Mouse (Mus musculus) embryonic fibroblast, embryonic 13.5 days (primary cell): ENCODE results near the gene Banp. TPM values are rescaled to one million over a fixed set of nuclear protein-coding genes. Genes with fewer than 3 reads are reported as not detected.

Experiments
- H3K27ac ChIP-seq: 2 replicates; pipeline ENCODE4 v1.5.1; 2012; ENCODE audit warnings: low read length, control low read depth, inconsistent platforms; ENCODE audit not compliant: insufficient read depth
- H3K4me1 ChIP-seq: 2 replicates; pipeline ENCODE4 v1.6.1; 2011; ENCODE audit warnings: low read length; ENCODE audit not compliant: control insufficient read depth, insufficient read depth
- H3K4me3 ChIP-seq: 2 replicates; pipeline ENCODE4 v1.5.1; 2011; ENCODE audit warnings: mild to moderate bottlenecking, control low read depth, low read length; ENCODE audit not compliant: insufficient read depth
- CTCF ChIP-seq: IDR thresholded peaks from 2 replicates; pipeline ENCODE4 v1.5.1; 2011; ENCODE audit warnings: mild to moderate bottlenecking, control low read depth, low read length, moderate library complexity, borderline replicate concordance; ENCODE audit not compliant: insufficient read depth
- POLR2A ChIP-seq: IDR thresholded peaks from 2 replicates; pipeline ENCODE4 v1.6.1; 2011; ENCODE audit warnings: low read depth, mild to moderate bottlenecking, control low read depth, low read length, moderate library complexity
- polyA plus RNA-seq: library from polyadenylated mRNA; stranded (reverse); fragments of >200 nt; gene quantifications from 2 replicates; pipeline ENCODE4 v1.2.4, GENCODE M21; 2011; ENCODE audit warnings: low read depth; ENCODE audit not compliant: missing spikeins, insufficient read length

The Banp gene
- polyA plus RNA-seq, 1 experiment: 38.9 TPM

GRCm38 (mm10) chr8:121947753-121948141 is 1.8 kb upstream of the Banp start:
- peaks cover 2% of the 10 kb centered on the region; the same call in 1 of the 2 replicates for H3K4me1 ChIP-seq
- peak overlapping the region; percentile 4; the same call in 1 of the 2 replicates for H3K4me3 ChIP-seq
- TF ChIP-seq POLR2A (peak; percentile 77), CTCF (no peak)
- peak overlapping the region; percentile 8 for H3K27ac ChIP-seq

DNA sequence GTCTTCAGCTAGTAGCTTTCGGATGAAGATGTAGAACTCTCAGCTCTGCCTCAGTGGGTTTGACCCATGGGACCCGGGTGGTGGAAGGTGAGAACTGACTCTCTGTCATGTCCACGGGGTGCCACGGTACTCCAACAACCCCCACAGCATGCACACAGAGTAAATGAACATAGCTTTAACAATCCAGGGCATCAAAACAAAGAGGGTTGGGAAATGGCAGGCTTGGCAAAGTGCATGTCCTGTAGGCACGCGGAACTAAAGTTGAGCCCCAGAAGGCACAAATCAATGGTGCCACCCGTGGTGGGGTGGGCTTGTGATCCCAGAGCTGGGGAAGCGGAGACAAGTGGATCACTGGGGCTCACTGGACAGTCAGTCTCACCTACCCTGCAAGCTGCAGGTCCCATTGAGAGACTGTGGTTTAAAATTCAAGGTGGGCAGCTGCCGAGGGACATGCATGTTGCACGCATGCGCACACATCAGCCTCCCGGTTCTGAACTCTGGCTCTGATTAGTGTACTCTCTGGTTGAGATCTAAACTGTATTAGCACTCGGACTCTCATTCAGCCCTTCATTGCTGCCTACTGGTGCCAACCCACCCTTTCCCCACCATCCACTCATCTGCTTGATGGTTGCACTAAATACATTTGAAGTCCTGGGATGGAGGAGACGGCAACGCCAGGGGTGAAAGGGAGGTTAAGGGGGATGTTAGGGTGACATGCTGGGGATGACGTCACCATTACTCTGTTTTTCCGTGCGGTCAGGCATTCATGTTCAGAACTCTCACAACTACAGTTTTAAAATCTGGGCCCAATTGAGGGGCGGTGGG is 1.0 kb upstream of the Banp start:
- peaks cover 3% of the 10 kb centered on the region; the same call in 1 of the 2 replicates for H3K4me1 ChIP-seq
- TF ChIP-seq POLR2A: no peak
- no peak for TF ChIP-seq CTCF
- peak overlapping the region; percentile 8 for H3K27ac ChIP-seq
- 0 out of 2 replicates have a peak overlapping the region, but pooled peaks have one; percentile 2 for H3K4me3 ChIP-seq

DNA sequence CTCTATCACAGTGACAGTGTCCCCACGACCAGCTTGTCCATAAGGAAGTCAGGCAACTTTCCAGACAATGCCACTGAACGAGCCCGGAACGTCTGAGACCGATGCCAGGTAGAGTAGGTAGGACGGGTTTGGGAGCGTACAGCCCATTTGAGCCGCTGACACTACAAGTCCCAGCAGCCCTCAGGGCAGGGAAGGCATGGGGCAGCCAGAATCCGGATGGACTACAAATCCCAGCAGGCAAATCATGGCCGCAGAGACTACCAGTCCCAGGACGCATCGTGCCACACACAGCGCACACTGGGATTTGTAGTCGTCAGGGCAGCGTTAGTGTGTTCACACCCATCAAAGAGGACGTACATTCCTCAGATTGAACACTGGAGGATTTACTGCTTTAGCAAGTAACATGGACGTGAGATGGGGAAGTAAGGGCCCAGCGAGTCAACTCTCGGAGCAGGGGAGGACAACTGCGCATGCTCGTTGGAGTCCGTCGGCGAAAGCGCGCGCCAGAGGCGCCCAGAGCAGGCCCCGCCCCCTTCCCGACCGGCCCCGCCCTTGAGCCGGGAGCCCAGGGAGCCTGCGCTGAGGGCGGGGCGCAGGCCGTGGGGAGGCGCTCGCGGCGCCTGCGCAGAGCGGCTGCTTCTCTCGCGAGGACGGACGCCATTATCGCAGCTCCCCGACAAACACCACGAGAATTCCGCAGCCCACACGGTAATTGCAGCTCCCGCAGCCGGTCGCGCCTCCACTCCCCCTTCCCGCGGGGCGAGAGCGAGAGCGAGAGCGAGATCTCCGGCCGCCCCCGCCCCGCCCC is 595 bp downstream of the Banp start:
- Histone ChIP-seq H3K27ac (peak overlapping the region; percentile 83), H3K4me1 (peaks cover 6% of the 10 kb centered on the region), H3K4me3 (peak overlapping the region; percentile 43)

DNA sequence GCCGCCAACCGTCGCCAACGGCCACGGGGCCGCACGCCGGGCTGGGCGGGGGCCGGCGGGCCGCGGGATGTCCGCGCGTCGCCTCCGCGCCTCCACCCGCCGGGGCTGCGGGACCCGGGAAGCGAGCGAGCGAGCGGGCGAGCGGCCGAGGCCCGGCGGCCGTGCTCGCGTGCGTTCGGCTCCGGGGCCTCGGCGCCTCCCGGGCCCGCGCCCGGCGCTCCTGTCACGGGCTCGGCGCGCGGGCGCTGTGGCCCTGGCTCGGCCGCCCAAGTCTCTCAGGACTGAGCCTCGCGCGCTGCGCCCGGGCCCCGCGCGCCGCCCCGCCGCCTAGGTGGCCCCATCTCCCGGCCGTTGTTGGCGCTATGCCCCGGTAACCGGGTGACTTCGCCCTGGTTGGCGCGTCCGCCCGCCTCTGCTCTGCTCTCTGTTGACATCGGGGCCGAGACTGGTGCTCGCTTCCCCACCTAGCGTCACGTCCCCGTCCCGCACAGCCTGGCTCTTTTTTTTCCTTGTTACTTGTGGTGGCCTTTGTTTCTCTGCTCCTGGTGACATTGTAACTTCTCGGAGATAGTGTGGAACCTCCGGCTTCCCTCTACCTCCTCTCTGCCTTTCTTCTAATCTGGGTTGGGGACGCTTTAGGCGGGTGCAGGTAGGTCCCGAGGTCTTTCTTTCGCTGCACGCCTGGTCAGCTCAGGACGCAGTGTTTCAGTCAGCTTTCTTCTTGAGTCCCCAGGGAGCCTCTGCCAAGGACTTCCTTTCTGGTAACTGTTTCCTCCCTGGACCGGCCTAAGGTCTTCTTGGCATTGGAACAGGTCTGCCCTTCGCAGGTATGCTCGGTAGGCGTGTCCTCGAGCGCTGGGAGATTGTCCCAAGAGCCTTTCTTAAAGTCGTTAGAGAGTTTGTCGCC is 1.5 kb downstream of the Banp start:
- peak overlapping the region; percentile 82 for H3K4me3 ChIP-seq
- peaks cover 11% of the 10 kb centered on the region for H3K4me1 ChIP-seq
- TF ChIP-seq POLR2A: no peak; the same call in 1 of the 2 replicates
- TF ChIP-seq CTCF: 0 out of 2 replicates have a peak, but pooled peaks have one; percentile 2
- H3K27ac ChIP-seq: peak overlapping the region; percentile 43

More for the DNA sequence above, 595 bp downstream of the Banp start:
- no peak for TF ChIP-seq CTCF
- peak; percentile 67 for TF ChIP-seq POLR2A

DNA sequence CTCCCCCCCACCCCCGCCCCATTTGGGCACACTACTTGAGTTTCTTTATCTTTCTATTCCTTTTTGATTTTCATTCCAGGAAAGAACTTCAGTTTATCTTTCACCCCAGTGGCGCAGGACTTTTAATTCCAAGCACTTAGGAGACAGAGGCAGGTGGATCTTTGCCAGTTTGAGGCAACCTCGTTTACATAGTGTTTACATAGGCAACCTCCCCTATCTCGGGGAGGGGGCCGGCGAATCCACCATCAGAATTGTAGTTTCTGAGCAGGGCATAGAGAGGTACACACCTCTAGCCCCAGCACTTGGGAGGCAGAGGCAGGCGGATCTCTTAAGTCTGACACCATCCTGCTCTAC is 2.1 kb downstream of the Banp start:
- H3K4me1 ChIP-seq: peaks cover 13% of the 10 kb centered on the region
- no peak overlapping the region for H3K27ac ChIP-seq
- TF ChIP-seq CTCF: no peak
- TF ChIP-seq POLR2A: no peak
- peak overlapping the region; percentile 82 for H3K4me3 ChIP-seq

GRCm38 (mm10) chr8:121952122-121952521 is 2.6 kb downstream of the Banp start:
- Histone ChIP-seq H3K27ac (no peak overlapping the region), H3K4me1 (peaks cover 13% of the 10 kb centered on the region), H3K4me3 (no peak overlapping the region; the same call in 1 of the 2 replicates)
- TF ChIP-seq CTCF: no peak
- TF ChIP-seq POLR2A: no peak

DNA sequence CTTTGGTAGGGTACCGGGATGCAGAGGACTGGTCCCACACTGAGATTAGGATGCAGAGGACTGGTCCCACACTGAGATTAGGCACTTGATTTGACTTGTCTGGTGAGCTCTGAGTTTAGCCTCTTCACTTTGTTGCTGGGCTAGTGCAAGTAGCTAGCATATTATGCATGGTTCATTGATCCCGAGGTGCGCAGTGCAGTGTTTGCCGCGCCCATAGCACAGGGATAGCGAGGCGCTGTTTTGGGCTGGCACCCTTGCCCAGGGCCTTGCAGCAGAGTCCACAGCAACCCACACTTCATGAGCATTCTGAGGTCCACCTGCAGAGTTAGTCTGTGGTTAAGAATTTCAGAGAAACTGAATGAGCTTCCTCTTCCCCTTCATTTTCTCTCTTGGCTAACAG is 3.2 kb downstream of the Banp start:
- Histone ChIP-seq H3K4me3 (no peak overlapping the region), H3K27ac (no peak overlapping the region), H3K4me1 (peaks cover 13% of the 10 kb centered on the region)
- TF ChIP-seq CTCF: no peak
- TF ChIP-seq POLR2A: no peak

DNA sequence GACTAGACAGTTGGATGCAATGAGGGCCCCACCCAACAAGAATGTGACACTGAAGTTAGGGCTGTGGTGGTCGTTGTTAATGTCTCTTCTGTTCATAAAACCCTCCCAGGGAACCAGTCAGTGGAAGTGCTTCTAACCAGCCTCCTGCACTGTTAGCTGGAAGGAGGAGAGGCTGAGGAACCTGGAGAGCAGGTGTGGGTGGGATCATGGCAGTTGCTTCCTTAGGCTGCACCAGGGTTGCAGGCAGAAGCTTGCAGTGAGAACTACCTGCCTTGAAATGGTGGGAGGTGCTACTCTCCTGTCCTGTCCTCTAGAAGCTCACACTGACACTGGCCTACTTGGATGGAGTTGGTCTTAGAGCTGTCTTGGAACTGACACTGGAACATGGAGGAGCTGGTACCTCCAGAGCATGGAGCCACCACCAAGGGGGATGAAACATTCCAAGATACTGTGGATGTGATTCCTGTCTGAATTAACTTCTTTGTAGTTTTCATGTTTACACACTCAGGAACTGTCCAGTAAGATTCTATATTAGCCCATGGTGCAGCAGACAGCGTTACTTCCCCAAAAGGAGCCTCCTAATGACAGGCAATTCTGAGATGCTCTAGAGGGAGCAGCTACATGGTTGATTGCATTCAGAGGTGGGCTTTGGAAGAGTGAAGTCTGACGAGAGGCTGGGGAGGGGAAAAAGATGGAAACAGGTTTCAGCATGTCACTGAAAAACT is 4.4 kb downstream of the Banp start:
- Histone ChIP-seq H3K4me1 (peaks cover 13% of the 10 kb centered on the region), H3K27ac (no peak overlapping the region), H3K4me3 (no peak overlapping the region)
- TF ChIP-seq CTCF (no peak), POLR2A (0 out of 2 replicates have a peak, but pooled peaks have one; percentile 26)

DNA sequence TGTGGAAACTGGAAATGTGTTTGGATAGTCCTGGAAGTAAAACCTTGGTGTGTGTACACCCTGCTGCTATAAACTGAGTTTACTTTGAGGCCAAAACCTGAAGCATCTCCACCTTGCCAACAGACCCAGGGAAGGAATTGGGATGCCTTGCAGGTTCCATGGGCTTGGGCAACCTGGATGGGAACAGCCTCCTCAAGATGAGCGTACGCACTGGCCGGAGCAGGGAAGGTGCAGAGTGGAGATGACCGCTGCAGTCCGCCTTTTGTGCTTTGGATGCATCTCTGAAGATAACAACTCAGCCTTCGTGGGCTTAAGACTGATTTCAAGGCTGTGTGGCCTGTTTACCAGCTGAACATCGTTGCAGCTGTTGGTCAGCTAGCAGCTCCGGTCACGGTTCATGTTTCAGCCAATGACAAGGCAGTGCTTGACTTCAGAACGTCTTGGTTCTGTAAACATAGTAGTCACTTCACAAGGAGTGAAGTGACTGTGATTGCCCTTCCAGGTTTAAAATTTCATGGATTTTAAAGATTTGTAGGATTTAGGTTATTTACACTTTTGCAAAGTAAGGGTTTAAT is 5.5 kb downstream of the Banp start:
- no peak overlapping the region for H3K27ac ChIP-seq
- TF ChIP-seq POLR2A (peak; percentile 4; the same call in 1 of the 2 replicates), CTCF (no peak)
- peaks cover 13% of the 10 kb centered on the region for H3K4me1 ChIP-seq
- no peak overlapping the region for H3K4me3 ChIP-seq
